Mouse (Mus musculus) thymus, postnatal 10 days (tissue): ENCODE data around the gene Srek1ip1.
A peak's percentile ranks its signal among the peaks of the same experiment; 100 is the strongest.

ENCODE experiments used
- DNase-seq, 2 experiments: peaks; one replicate each; pipeline ENCODE4 v3.0.0; 2021; ENCODE audit warnings: low spot score in 2 of 2

Gene Srek1ip1

GRCm38 (mm10) chr13:104792184-104792583 is at the start of gene Srek1ip1:
Srek1ip1 (plus strand) TSS chr13:104792484.
- no peak for DNase-seq

GRCm38 (mm10) chr13:104742866-104743265 is 49.4 kb upstream of the Srek1ip1 start:
- no peak for DNase-seq

DNA sequence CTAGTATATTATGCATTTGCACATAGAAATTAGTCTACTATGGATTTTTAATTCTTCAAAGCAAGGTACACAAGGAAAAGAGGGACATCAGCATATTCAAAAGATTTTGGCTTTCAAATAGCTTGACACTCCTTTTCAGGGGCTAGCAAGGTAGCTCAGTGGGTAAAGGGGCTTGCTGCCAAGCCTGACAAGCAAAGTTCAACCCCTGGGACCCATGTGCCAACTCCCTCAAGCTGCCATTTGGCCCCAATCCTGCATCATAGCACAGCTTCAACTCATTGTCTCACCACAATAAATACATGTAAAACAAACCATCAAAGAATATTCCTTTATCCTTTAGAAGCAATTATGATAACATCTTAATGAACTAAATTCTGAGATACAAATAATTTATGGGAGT is 45.3 kb upstream of the Srek1ip1 start:
- no peak for DNase-seq

- DNase-seq: no peak
Observed at GRCm38 (mm10) chr13:104759381-104759780, 32.9 kb upstream of the Srek1ip1 start.

DNA sequence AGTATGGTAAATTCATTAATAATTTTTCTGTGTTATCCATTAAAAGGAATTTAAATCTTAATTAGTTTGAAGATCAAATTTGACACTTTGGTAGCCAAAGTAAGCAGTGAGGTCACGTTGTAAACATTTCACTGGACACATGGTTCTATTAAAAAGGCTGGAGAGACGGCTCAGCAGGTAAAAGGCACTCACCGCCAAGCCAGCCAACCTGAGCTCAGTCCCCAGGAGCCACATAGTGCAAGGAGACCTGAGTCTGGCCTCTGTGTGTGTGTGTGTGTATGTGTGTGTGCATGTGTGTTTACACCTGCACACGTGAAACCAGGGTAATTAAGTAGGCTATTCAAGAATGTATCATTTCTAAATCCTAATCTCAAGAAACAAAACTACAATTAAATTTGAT is 29.9 kb upstream of the Srek1ip1 start:
- no peak for DNase-seq

DNA sequence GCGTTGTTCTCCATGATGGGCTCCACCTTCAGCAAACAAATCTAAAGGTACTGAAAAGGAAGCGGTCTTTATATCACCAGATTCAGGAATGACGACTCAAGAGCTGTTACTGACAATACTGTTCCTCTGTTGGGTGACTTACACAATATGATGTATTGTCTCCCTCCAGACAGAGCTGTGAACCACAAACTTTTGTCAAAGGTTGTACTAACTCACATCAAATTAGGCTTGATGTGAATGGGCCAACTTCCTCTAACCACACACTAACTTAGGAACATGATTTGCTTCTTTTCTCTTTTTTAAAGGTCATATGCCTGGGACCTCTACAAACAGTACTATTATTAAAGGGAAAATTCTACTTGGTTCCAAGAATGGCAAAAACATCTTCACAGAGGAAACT is 29.1 kb upstream of the Srek1ip1 start:
- no peak for DNase-seq

GRCm38 (mm10) chr13:104779104-104779670 is 13.1 kb upstream of the Srek1ip1 start:
- no peak for DNase-seq

DNA sequence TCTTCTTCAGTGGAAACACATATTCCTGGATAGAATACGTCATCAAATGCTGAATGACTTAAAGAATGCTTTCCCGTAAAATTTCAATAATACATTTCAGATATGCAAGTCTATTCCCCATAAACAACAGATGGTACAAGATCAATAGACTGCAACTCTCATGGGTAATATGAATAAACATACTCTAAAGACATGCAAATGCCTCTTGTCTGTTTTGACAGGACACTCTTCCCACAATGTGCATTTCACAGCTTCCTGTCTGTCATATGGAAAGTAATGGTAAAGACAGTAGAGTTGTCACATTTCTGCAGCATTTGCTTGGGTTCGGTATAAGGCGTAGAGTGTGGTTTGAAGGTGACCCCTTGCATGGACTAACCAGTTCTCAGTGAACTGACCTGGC is 5.0 kb upstream of the Srek1ip1 start:
- DNase-seq: no peak

DNA sequence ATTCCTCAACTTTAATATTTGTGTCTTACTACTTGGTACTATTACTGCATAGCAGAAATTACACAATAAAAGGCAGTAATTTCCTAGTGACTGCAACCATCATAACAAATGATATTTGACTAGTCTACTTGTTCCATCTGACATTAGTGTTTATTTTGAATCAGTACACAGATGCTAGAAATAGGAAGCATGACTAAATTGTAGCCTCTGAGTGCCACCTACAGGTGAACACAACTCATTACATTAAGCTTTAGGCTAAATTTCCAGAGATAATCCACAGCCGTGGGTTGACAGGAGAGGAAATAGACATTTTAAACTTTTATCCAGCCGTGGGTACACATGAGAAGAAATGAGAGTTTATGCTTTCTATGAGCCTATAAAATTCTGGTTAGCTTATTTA is 2.6 kb upstream of the Srek1ip1 start:
- peak in 1 of 2 experiments; percentile 29 for DNase-seq

- no peak for DNase-seq
Observed at GRCm38 (mm10) chr13:104794421-104794820, 2.1 kb downstream of the Srek1ip1 start.

- no peak for DNase-seq
Observed at GRCm38 (mm10) chr13:104799067-104799466, 6.8 kb downstream of the Srek1ip1 start.

- no peak for DNase-seq
Observed at GRCm38 (mm10) chr13:104799566-104800182, 7.4 kb downstream of the Srek1ip1 start.

DNA sequence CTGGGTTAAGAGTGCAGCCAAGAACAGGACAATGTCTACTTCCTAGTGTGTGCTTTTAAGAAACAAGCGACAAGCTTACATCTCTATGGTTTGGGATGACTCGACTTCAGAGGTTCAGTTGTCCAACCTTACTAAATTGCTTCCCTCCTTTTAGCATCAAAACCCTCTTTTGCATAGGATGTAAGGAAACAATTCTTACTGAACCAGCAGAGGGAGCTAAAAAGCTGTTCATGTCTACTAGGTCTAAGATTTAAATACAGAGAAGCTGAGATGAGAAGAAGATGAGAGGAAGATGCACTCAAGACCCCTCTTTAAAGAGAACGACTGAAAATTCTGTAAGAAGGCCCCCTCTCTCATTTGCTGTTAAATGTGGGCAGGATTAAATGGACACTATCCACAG is 13.4 kb downstream of the Srek1ip1 start:
- DNase-seq: peak in 1 of 2 experiments; percentile 49

DNA sequence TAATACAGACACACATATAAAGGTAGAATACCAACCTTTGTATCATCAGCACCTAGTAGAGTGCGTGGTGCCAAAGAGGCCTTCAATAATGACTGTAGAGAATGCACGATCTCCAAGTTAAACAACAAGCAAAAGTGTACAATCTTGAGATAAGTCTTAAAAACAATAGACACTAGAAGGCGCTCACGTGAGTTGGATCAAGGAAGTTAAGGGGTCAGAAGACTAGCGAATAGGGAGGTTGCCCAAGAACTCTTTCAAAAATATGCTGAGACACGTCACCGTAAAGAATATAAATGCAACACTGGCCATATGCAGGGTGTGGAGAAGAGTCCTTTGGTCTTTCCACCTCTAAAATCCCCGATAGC is 24.0 kb downstream of the Srek1ip1 start:
- peak in 1 of 2 experiments; percentile 35 for DNase-seq

DNA sequence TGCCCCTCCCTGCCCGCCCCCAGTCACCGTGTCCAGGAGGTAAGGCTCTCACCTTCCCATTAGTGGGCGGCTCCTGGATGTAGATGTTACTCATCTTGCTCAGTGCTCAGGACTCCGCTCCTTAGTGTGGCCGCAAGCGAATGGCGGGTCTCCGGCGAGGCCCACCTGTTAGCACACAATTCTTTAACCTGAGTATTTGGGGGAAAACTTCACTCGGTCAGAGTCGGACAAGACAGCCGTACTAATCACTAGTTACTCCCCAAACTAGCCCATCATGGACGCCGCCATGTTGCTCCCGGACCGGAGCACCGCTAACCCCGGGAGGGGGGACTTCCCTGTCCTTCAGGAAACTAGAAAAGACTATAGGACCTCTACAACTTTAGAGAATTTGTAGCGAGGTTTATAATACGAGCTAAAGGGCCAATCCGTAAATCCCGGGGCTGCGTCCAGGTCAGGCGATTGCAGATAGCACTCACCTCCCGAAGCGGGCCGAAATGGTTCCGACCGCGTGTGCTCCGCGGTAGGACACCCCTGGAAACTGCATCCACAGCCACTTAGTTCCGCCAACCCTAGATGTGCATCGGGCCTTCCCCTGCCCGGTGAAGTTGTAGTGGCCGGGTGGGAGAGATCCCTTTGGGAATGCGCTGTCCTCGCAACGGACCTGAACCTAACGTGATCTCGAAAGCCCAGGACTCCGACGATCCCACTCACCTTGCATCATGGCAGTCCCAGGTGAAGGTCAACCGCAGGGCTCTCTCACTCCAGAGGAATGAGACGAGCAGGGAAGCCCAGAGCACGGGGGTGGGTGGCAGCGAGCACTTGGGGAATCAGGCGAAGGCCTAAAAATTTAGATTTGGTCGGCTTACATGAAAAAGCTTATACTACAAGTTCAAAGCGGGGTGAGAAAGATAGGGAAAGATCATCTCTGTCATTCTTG is 24.6 kb downstream of the Srek1ip1 start, which contains the start of gene Cwc27:
TSS of gene Cwc27 (minus strand) at position 508 of the 937 bp plus-strand sequence.
- DNase-seq: peak; percentile 68 to 76

DNA sequence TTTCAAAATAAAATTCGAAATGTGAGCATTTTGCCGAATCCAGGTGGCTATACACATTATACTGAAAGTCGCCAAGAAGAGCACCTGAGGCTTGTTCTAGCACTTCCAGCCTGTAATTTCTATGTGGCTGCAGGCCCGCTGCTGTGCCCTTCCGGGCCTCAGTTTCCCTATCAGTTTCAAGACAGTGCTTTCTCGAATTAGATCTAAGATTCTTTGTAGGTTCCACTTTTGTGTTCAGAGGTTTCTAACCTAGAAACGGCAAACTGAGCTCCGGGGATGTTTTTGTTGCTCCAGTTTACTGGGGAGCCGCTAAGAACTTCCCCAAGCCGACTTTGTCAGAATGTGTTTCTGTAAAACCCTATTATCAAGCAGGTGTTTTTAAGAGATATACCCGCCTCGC is 25.4 kb downstream of the Srek1ip1 start:
- peak in 1 of 2 experiments; percentile 7 for DNase-seq

DNA sequence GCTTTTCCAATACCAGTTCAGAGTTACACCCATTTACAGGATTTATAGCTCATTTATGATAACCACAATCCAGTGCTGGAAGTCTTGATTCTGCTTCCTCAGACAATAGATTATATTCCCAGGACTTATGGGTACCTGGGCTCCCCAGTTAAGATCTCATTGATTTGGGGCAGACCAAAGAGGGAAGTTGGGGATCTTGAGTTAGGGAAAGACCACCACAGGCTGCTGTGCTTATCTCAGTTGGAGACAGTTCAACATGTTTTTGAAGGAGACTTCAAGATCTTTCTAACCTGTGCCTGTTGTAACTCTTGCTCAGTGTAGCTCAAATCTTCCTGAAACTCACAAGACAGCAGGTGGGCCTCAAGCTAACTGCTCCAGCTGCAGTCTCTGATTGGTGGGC is 28.9 kb downstream of the Srek1ip1 start:
- no peak for DNase-seq

GRCm38 (mm10) chr13:104821908-104822307 is 29.6 kb downstream of the Srek1ip1 start:
- no peak for DNase-seq

- DNase-seq: no peak
Observed at GRCm38 (mm10) chr13:104822411-104822838, 30.1 kb downstream of the Srek1ip1 start.

GRCm38 (mm10) chr13:104825470-104825869 is 33.2 kb downstream of the Srek1ip1 start:
- DNase-seq: no peak

GRCm38 (mm10) chr13:104832811-104833210 is 40.5 kb downstream of the Srek1ip1 start:
- DNase-seq: no peak

GRCm38 (mm10) chr13:104837628-104838027 is 45.3 kb downstream of the Srek1ip1 start:
- no peak for DNase-seq

GRCm38 (mm10) chr13:104841937-104842336 is 49.7 kb downstream of the Srek1ip1 start:
- DNase-seq: no peak
